Mouse (Mus musculus) urinary bladder, postnatal 10 days (tissue): ENCODE results near the gene Arglu1.
A peak's percentile ranks its signal among the peaks of the same experiment; 100 is the strongest.

Experiments used
- DNase-seq: peaks from one replicate; pipeline ENCODE4 v3.0.0; 2022; ENCODE audit warnings: low spot score

The Arglu1 gene

GRCm38 (mm10) chr8:8690146-8691092 lies at the start of gene Arglu1:
Gene Arglu1 (minus strand): TSS chr8:8690521.
- DNase-seq: peak; percentile 94

- no peak for DNase-seq
These were observed 47.0 kb upstream of the Arglu1 start for GRCm38 (mm10) chr8:8737271-8737670.

GRCm38 (mm10) chr8:8736826-8737225 lies 46.5 kb upstream of the Arglu1 start:
- no peak for DNase-seq

- no peak for DNase-seq
These were observed 43.5 kb upstream of the Arglu1 start for GRCm38 (mm10) chr8:8733804-8734203.

- no peak for DNase-seq
These were observed 38.3 kb upstream of the Arglu1 start for GRCm38 (mm10) chr8:8728643-8729042.

- DNase-seq: no peak
These were observed 36.2 kb upstream of the Arglu1 start for GRCm38 (mm10) chr8:8726547-8726946.

DNA sequence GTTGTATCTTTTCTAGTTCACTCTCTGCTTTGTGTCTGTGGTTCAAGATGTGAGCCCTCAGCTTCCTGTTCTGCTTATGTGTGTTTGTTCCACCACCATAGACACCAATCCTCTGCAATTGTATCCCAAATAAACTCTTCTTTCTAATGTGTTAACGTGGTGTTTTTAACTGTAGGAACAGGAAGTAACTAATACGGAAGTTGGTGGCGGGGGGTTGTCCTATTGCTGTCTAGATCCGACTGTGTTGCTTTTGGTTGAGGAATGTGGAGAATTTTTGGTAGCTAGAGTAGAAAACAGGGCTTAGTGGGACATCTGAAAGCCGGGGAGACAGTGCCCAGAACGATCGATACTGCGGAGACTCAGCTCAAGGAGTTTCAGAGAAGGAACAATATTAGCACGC lies 14.5 kb upstream of the Arglu1 start:
- DNase-seq: no peak

GRCm38 (mm10) chr8:8703668-8704067 lies 13.3 kb upstream of the Arglu1 start:
- DNase-seq: no peak

DNA sequence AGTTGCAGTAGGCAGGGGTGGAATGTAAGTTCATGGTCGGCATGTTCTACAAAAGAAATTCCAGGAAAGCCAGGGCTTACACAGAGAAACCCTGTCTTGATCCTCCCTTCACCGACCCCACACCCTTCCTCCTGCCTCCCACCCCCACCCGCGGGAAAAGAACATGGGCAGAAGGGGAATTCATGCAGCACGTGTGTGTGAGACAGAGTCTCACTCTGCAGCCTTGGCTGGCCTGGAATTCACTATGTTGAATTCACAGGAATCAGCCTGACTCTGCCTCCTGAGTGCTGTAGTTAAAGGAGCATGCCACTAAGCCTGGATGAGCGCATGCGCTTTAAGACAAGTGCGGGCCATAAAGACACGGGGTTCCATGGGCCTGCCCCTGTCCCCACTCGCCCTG lies 10.5 kb upstream of the Arglu1 start:
- no peak for DNase-seq

- DNase-seq: no peak
These were observed 9.9 kb upstream of the Arglu1 start for GRCm38 (mm10) chr8:8700229-8700628.

- peak; percentile 29 for DNase-seq
These were observed 721 bp downstream of the Arglu1 start for GRCm38 (mm10) chr8:8689454-8690145.

DNA sequence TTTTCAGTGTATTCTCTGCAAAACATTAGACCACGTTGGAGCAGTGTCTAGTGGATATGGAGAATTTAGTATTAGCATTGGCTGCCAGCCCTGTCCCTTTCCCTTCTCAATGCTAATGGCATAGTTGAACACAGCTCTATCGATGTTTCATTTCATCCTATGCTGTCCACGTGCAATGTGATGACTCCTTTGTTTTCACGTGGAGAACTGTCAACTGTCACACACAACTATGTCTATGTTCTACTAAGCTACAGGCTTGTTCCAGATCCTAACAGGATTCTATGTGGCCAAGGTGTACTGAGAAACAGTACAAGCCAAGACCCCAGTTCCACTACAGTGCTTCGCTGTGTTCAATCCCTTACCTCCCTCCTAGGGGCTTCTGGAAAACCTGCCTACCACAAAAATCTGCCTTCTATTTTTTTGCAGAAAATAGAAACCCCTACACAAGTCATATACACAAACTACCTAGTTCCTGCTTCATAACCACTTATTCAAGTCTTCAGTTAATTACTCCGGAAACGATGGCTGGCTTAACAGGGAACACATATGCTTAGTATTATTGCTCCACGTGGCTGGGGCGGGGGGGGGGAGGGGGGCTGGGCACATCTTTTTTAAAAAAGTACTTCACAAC lies 1.4 kb downstream of the Arglu1 start:
- DNase-seq: no peak

- DNase-seq: no peak
These were observed 4.8 kb downstream of the Arglu1 start for GRCm38 (mm10) chr8:8685517-8685916.

DNA sequence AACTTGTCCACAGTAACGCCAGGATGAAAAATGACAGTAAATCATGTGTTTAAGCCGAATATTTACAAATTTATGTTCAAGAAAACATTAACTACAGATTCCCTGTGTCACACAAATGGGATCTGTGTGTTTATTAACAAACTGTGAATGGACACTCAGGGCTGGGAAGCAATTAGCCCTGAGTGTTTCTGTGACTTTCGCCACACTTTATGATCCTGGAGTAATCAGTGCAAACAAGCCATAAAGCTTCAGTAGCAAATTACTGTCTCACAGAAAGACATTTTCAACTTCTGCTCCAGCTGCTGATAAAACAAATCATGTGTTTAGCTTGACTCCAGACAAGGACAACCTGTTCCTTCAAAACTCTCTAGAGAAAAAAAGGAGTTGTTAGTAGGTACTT lies 7.6 kb downstream of the Arglu1 start:
- DNase-seq: no peak

- no peak for DNase-seq
These were observed 12.1 kb downstream of the Arglu1 start for GRCm38 (mm10) chr8:8678236-8678635.

GRCm38 (mm10) chr8:8674864-8675263 lies 15.5 kb downstream of the Arglu1 start:
- no peak for DNase-seq

DNA sequence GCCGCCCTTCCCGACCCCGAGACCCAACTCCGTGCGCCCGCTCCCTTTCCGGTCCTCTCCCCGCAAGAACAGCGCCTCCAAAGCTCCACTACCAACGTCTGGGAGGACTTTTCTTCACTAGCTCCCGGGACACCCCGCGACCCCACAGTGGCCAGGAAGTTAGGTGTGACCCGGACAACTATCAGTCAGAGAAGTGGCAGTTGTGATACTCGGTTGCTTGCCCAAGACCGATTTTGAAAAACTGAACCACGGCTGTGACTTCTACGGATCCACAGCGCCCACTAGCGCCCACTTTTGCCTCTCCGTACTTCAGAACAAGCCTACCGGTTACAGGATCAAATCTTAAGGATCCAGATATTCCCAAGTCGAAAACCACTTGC lies 28.6 kb downstream of the Arglu1 start:
- peak; percentile 66 for DNase-seq

DNA sequence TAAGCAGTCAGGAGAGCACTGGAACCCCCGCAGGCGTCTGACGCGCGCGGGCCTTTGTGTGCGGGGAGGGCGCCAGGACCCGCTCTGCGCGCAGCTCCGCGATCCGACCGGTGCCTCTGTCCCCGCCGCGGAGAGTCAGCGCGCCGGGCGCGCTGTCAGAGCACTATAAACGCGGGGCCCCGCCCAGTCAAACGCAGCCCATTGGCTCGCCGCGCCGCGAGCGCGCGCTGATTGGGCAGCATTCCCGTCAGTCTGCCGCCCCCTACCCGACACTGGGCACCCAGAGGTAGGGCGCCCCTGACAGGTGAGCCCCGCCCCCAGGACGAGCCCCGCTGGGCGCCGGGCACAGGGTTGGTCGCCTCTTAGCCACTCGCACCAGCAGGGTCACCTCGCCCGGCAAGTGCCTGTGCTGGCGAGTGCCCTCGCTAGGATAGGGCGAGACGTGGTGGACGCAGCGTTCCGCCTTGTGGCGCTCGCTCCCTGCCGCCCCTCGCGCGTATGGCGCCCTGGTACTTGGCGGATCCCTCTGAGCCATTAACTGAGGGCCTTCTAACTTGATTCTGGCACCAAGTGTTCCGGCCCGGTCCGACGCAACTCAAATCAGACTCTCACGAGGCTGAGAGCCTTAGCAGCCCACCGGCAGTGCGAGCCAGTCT lies 29.1 kb downstream of the Arglu1 start, which contains the start of gene Efnb2:
Gene Efnb2 (minus strand): TSS at position 140 of the 656 bp plus-strand sequence.
- peak; percentile 86 for DNase-seq

DNA sequence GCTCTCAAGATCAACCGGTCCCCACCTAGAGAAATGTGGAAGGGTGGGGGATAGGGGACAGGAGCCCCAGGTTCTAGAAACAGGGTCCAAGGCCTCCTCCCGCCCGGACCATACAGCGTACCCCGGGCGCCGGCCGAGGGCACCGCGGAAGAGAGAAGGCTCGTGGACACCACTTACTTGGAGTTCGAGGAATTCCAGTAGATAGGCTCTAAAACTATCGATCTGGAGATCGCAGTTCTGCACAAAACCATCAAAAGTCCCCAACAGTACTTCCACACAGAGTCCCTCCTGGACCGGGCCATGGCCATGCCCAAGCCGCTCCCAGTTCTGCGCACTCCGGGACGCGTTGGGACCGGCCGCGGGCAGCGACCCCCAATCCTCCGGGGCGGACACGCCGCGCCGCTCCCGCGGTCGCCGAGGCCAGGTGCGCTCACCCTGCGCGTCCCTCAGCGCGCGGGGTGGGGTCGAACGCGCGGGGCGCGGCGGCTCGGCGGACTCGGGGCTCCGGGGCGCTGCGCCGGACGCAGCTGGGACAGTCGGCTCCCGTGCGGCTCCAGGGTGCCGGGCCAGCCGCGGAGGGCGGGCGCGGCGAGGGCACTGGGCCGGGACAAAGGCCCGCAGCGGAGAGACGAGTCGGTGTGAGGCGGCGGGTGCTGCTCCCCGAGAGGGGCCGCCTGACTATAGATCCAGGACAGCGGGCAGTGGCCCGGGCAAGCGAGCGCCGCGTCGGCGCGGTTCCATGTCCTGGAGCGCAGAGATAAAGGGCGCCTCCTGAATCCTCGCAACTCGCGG lies 29.8 kb downstream of the Arglu1 start:
- DNase-seq: no peak

GRCm38 (mm10) chr8:8659503-8660306 lies 30.6 kb downstream of the Arglu1 start:
- DNase-seq: no peak
